Mouse (Mus musculus): ENCODE measurements around the gene G430095P16Rik. TPM values are rescaled to one million over a fixed set of nuclear protein-coding genes. Genes with fewer than 3 reads are reported as not detected.

The G430095P16Rik gene
- polyA plus RNA-seq, 1 experiment from 2014 or later = 3.7 TPM

- peaks cover 4% of the 10 kb centered on the region; the same call in 1 of the 2 replicates for H3K27me3 ChIP-seq (replicated peaks)
- H3K27ac ChIP-seq = peak overlapping the region; percentile 54; the same call in 1 of the 2 replicates
- ATAC-seq = peak; percentile 77
- H3K9ac ChIP-seq = 0 out of 2 replicates have a peak overlapping the region, but pooled peaks have one; percentile 17
- no peaks in the 10 kb centered on the region for H3K36me3 ChIP-seq
- peak overlapping the region; percentile 26 for H3K4me2 ChIP-seq (replicated peaks)
- no peaks in the 10 kb centered on the region for H3K9me3 ChIP-seq
- peaks cover 38% of the 10 kb centered on the region for H3K4me1 ChIP-seq (replicated peaks)
- 41% methylated on average over 9 of the region's 9 CpGs for WGBS
- H3K4me3 ChIP-seq (replicated peaks) = no peak overlapping the region
Measured at GRCm38 (mm10) chr8:84730541-84731370, 7.9 kb downstream of the G430095P16Rik start.

DNA sequence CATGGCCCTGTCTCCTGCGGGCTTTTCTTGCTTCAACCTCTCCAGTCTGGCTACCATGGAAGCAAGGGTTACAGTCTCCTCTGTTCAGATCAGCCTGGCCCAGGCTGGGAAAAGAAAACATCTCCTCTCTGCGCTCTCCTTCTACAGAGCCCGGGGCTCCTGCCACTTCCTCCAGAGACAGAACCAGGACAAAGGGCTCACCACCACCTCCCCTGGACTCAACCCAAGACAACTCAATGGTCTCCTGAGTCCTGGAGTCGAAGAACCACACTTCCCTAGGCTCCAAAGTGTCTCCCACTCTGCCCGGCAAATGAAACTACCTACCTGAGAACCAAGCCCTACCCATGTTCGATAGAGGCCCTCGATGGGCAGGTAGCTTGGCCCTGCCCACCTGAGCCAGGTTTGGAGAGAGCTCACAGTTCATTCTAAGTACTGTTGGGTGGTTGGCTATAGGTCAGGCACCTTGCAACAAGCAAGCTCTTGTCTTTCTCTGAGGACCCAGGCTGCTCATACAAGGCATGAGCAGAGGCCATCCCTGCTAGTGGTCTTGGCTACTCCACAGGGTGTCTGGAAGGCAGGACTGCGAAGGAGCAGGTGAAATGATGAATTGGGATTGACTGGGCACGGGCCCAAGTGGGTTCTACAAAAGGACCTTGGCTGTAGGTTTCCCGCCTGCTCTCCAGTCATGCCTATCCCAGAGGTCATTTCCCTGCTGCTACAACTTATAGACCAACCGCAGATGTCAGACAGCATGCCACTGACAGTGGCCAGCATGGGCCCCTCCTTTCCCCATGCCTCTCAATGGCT is 8.8 kb downstream of the G430095P16Rik start:
- Histone ChIP-seq H3K4me1 (replicated peaks) (peaks cover 37% of the 10 kb centered on the region), H3K9ac (no peak overlapping the region), H3K27me3 (replicated peaks) (peaks cover 7% of the 10 kb centered on the region; the same call in 1 of the 2 replicates), H3K4me3 (replicated peaks) (no peak overlapping the region), H3K27ac (peak overlapping the region; percentile 54; the same call in 1 of the 2 replicates), H3K4me2 (replicated peaks) (no peak overlapping the region), H3K9me3 (no peaks in the 10 kb centered on the region), H3K36me3 (no peaks in the 10 kb centered on the region)
- WGBS = 64% methylated on average over 11 of the region's 11 CpGs
- ATAC-seq = 0 out of 2 replicates have a peak, but pooled peaks have one; percentile 7

DNA sequence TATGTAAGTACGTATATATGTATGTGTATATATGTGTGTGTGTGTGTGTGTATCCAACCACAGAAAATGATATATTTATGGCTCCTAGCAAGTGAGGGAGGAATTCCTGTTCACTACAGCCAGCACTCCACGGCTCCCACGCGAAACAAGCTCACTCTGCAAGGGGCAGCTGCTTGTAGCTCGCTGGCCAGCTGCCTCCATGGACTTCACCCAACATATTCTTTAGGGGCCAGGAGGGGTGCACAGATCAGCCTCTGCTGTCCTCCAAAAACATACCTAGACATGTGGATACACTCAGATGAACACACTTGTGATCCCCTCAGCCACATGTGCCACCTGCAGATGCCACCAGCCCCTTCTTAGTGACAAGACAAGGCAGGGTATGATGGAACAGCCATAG is 9.7 kb downstream of the G430095P16Rik start:
- no peak for ATAC-seq
- peaks cover 37% of the 10 kb centered on the region for H3K4me1 ChIP-seq (replicated peaks)
- 50% methylated on average over 5 of the region's 5 CpGs for WGBS
- H3K36me3 ChIP-seq = no peaks in the 10 kb centered on the region
- H3K4me3 ChIP-seq (replicated peaks) = no peak overlapping the region
- no peak overlapping the region for H3K9ac ChIP-seq
- H3K9me3 ChIP-seq = no peaks in the 10 kb centered on the region
- no peak overlapping the region for H3K4me2 ChIP-seq (replicated peaks)
- H3K27ac ChIP-seq = peak overlapping the region; percentile 19; the same call in 1 of the 2 replicates
- H3K27me3 ChIP-seq (replicated peaks) = peaks cover 10% of the 10 kb centered on the region; the same call in 1 of the 2 replicates

DNA sequence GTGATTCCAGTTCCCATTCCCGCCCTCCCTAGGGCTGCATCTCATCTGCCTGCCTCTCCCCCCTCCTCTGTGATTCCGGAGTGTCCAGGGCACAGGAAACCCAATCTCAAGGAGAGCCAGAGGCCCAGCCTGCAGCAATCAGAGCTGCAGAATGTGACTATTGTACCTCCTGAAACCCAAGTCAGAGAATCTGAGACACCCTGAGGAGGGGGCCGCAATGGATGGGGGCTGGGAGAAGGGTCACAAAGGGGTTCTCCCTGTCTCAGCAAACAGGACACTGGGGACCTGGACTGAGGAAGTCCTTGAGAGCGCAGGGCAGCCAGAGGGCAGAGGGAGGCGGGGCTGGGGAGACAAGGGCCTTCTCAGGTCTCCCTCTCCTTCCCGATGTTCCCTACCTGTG is 10.2 kb downstream of the G430095P16Rik start:
- H3K36me3 ChIP-seq = no peaks in the 10 kb centered on the region
- H3K4me2 ChIP-seq (replicated peaks) = no peak overlapping the region
- H3K27ac ChIP-seq = 0 out of 2 replicates have a peak overlapping the region, but pooled peaks have one; percentile 19
- peaks cover 10% of the 10 kb centered on the region for H3K27me3 ChIP-seq (replicated peaks)
- H3K4me1 ChIP-seq (replicated peaks) = peaks cover 40% of the 10 kb centered on the region
- H3K4me3 ChIP-seq (replicated peaks) = no peak overlapping the region
- H3K9me3 ChIP-seq = no peaks in the 10 kb centered on the region
- H3K9ac ChIP-seq = no peak overlapping the region
- ATAC-seq = no peak
- WGBS = 41% methylated on average over 6 of the region's 6 CpGs

- no peaks in the 10 kb centered on the region for H3K36me3 ChIP-seq
- no peak overlapping the region for H3K27ac ChIP-seq
- H3K4me1 ChIP-seq (replicated peaks) = peaks cover 48% of the 10 kb centered on the region
- ATAC-seq = no peak
- 93% methylated on average over 6 of the region's 6 CpGs for WGBS
- no peak overlapping the region for H3K4me2 ChIP-seq (replicated peaks)
- H3K9me3 ChIP-seq = no peaks in the 10 kb centered on the region
- no peak overlapping the region for H3K4me3 ChIP-seq (replicated peaks)
- H3K27me3 ChIP-seq (replicated peaks) = peaks cover 19% of the 10 kb centered on the region
- no peak overlapping the region for H3K9ac ChIP-seq
Measured at GRCm38 (mm10) chr8:84733959-84734358, 11.2 kb downstream of the G430095P16Rik start.

DNA sequence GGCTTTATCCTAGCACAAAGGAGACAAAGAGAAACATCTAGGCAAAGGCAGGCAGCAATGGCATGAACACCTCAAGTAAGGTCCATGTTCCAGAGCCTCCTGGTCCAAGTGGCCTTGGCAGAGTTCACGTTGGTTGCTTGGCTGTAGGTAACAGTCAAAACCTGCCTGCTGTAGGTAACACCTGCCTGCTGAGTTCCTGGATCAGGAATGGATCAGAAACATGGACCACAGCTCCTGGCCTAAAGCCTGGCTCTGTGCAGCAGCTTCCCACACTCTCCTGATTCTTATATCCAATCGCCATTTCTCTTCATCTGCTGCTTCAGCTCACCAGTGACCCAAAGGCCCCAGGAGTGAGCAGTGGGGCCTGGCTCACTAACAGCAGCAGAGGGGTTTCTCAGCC is 11.9 kb downstream of the G430095P16Rik start:
- no peaks in the 10 kb centered on the region for H3K9me3 ChIP-seq
- 83% methylated on average over 2 of the region's 2 CpGs for WGBS
- H3K27ac ChIP-seq = no peak overlapping the region
- no peaks in the 10 kb centered on the region for H3K36me3 ChIP-seq
- no peak overlapping the region for H3K4me2 ChIP-seq (replicated peaks)
- H3K27me3 ChIP-seq (replicated peaks) = peaks cover 19% of the 10 kb centered on the region
- no peak for ATAC-seq
- no peak overlapping the region for H3K4me3 ChIP-seq (replicated peaks)
- no peak overlapping the region for H3K9ac ChIP-seq
- H3K4me1 ChIP-seq (replicated peaks) = peaks cover 53% of the 10 kb centered on the region

DNA sequence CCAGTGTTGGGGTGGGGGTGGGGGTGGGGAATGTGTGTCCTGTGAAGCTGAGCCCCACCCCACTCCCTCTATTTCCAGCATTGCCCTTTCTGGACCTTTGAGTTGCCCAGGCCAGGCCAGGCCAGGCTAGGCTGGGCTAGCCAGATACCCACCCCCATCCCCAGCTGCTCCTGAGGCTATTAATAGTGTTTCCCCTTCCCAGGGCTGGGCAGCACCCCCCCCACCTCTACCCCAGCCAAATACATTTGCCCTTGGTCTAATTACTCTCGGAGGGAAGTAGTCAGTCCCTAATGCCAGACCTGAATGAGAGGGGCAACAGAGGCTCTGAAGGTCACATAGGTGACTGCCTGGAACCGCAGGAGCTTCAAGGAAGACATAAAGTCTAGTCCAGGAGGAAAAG is 12.8 kb downstream of the G430095P16Rik start:
- Histone ChIP-seq H3K27me3 (replicated peaks) (peaks cover 19% of the 10 kb centered on the region), H3K9me3 (no peaks in the 10 kb centered on the region), H3K9ac (no peak overlapping the region), H3K4me1 (replicated peaks) (peaks cover 53% of the 10 kb centered on the region), H3K4me2 (replicated peaks) (no peak overlapping the region), H3K27ac (no peak overlapping the region), H3K36me3 (no peaks in the 10 kb centered on the region), H3K4me3 (replicated peaks) (no peak overlapping the region)
- 49% methylated on average over 2 of the region's 2 CpGs for WGBS
- ATAC-seq = no peak

GRCm38 (mm10) chr8:84736521-84736920 is 13.7 kb downstream of the G430095P16Rik start:
- Histone ChIP-seq H3K36me3 (no peaks in the 10 kb centered on the region), H3K9me3 (no peaks in the 10 kb centered on the region), H3K9ac (no peak overlapping the region), H3K4me3 (replicated peaks) (no peak overlapping the region), H3K4me2 (replicated peaks) (no peak overlapping the region), H3K27me3 (replicated peaks) (peaks cover 19% of the 10 kb centered on the region), H3K27ac (no peak overlapping the region), H3K4me1 (replicated peaks) (peaks cover 53% of the 10 kb centered on the region)
- WGBS = 87% methylated on average over 4 of the region's 4 CpGs
- no peak for ATAC-seq

DNA sequence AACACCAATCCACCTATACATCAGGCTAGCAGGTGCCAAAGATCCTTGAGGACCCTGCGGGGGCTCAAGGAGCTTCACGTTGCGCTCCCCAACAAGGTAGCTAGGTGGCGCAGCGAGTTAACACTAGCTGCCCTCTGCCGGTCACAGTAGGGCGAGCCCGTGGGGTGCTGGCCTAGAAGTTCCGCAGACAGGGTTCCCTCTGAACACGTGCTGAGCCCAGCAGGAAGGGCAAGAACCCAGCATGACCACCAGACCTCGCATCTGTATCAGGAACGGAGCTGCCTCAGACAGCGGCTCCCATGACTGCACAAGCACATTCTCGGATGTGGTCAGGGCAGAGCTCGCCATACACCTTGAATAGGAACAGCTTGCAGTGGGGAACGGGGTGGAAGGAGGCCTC is 14.8 kb downstream of the G430095P16Rik start:
- Histone ChIP-seq H3K9ac (no peak overlapping the region), H3K36me3 (no peaks in the 10 kb centered on the region), H3K4me2 (replicated peaks) (peak overlapping the region; percentile 45; the same call in 1 of the 2 replicates), H3K4me3 (replicated peaks) (no peak overlapping the region), H3K27me3 (replicated peaks) (peaks cover 19% of the 10 kb centered on the region), H3K27ac (no peak overlapping the region), H3K4me1 (replicated peaks) (peaks cover 53% of the 10 kb centered on the region), H3K9me3 (no peaks in the 10 kb centered on the region)
- WGBS = 2% methylated on average over 16 of the region's 16 CpGs
- ATAC-seq = peak; percentile 71

DNA sequence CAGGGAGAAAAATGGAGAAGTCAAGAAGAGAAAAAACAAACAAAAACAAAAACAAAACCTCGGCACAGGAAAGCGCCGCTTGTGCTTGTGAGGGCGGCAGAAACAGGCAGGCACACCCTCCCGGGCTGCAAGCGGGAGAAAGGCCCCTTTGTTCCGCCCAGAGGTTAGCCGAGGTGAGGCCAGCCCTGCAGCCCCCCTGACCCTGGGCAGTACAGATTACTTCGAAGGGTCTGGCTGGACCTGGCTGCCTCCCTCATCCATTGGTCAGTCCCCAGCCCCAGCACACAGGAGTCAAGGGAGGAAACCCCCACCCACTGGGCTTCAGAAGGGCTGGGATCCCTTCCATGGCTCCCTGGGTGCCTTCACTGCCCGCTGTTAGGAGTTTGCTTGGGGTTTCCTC is 15.5 kb downstream of the G430095P16Rik start:
- Histone ChIP-seq H3K4me2 (replicated peaks) (no peak overlapping the region), H3K36me3 (no peaks in the 10 kb centered on the region), H3K4me3 (replicated peaks) (no peak overlapping the region), H3K9me3 (no peaks in the 10 kb centered on the region), H3K27me3 (replicated peaks) (peaks cover 19% of the 10 kb centered on the region), H3K9ac (no peak overlapping the region), H3K4me1 (replicated peaks) (peaks cover 53% of the 10 kb centered on the region), H3K27ac (no peak overlapping the region)
- ATAC-seq = no peak
- 45% methylated on average over 10 of the region's 10 CpGs for WGBS

DNA sequence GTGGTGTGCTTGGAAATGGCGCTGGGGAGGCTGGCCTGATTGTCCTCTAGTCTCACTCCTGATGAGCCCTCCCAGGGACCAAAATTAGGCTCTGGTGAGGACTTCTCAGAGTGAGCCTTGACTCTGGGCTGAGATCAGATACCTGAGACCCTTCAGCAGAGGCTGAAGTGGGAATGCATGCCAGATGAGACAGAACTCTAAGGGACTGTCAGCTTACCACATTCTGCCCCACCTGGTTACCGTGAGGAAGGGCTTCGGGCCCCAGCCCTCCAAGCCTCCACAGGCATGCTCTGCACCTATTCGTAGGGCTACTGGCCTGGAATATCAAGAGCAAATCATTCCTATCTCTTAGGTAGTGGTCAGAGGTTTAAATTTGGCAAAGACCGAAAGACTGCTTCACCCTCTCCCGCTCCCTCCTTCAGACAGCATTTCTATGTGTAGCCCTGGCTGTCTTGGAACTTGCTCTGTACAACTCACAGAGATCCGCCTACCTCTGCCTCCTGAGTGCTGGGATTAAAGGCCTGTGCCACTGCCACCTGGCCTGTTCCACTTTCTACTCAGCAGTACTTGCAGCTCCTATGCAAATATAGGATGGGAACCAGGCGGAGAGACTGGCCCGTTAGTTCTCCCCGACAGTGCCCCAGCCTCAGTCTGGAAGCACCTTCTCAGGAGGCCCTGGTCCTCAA is 16.1 kb downstream of the G430095P16Rik start:
- Histone ChIP-seq H3K4me2 (replicated peaks) (no peak overlapping the region), H3K27me3 (replicated peaks) (peaks cover 19% of the 10 kb centered on the region), H3K9me3 (no peaks in the 10 kb centered on the region), H3K36me3 (no peaks in the 10 kb centered on the region), H3K27ac (no peak overlapping the region), H3K4me3 (replicated peaks) (no peak overlapping the region), H3K9ac (no peak overlapping the region), H3K4me1 (replicated peaks) (peaks cover 55% of the 10 kb centered on the region)
- 73% methylated on average over 10 of the region's 10 CpGs for WGBS
- no peak for ATAC-seq

- Histone ChIP-seq H3K4me3 (replicated peaks) (no peak overlapping the region), H3K4me2 (replicated peaks) (no peak overlapping the region), H3K36me3 (no peaks in the 10 kb centered on the region), H3K27me3 (replicated peaks) (peaks cover 19% of the 10 kb centered on the region), H3K27ac (no peak overlapping the region), H3K4me1 (replicated peaks) (peaks cover 60% of the 10 kb centered on the region), H3K9ac (no peak overlapping the region), H3K9me3 (no peaks in the 10 kb centered on the region)
- WGBS = 13% methylated on average over 1 of the region's 1 CpGs
- no peak for ATAC-seq
Measured at GRCm38 (mm10) chr8:84739401-84739742, 16.6 kb downstream of the G430095P16Rik start.
